ENCODE assay signal across 29 mouse cellular contexts in genomic region chr3:147030266-147030880, GRCm38 (mm10).
DNase-seq lines count a peak whose midpoint lies in the region; ATAC-seq lines count a peak whose summit lies in the region.
"Had no signal": no experiment of that assay in that cellular context is flagged by ENCODE, and none has a peak within 500 bp of the region (broad histone marks: within the 10 kb centered on the region; RNA-seq: fewer than 3 reads in every experiment).

No protein-coding gene starts in this region.

- H3K4me2 ChIP-seq in embryonic facial prominence, embryonic 11.5 days (ENCODE audit: low read depth, low read length) = no peak overlapping the region
- peak overlapping the region; percentile 30 for H3K4me2 ChIP-seq in kidney, embryonic 16.5 days (replicated peaks; ENCODE audit: low read depth, low read length)
- no peak overlapping the region for H3K4me2 ChIP-seq in intestine, embryonic 15.5 days (replicated peaks)
- H3K4me2 ChIP-seq: embryonic facial prominence, embryonic 15.5 days; forebrain, embryonic 12.5 days; heart, embryonic 15.5 days; hindbrain, embryonic 14.5 days; liver, embryonic 12.5 days; midbrain, embryonic 15.5 days had no signal

- WGBS in embryonic facial prominence, embryonic 11.5 days = 48% methylated on average over 11 of the region's 11 CpGs
- 50% methylated on average over 11 of the region's 11 CpGs for WGBS in embryonic facial prominence, embryonic 10.5 days
- 16% methylated on average over 11 of the region's 11 CpGs for WGBS in kidney, embryonic 16.5 days
- 46% methylated on average over 11 of the region's 11 CpGs for WGBS in intestine, embryonic 15.5 days

- DNase-seq in embryonic facial prominence, embryonic 11.5 days (ENCODE audit: low spot score) = peak; percentile 3
- DNase-seq in embryonic facial prominence, embryonic 10.5 days (ENCODE audit: low spot score) = no peak
- DNase-seq in kidney, postnatal 25 days = no peak
- DNase-seq in 3T3-L1 (ENCODE audit: low read depth, low spot score) (peak; percentile 8), R1 (ENCODE audit: low read depth, low spot score) (peak; percentile 3)
- DNase-seq: adrenal gland, postnatal 14 days; cerebellum, adult 11 months; cerebellum, adult 9-10 months; cerebellum, postnatal 36 days; forebrain, postnatal 0 days; gastrocnemius, postnatal 10 days; kidney, adult 11 months; layer of hippocampus, postnatal 36 days; left cerebral cortex, postnatal 4 days; liver, postnatal 0 days; lung, postnatal 36 days; right cerebral cortex, adult 18-20 months; spleen, adult 18-20 months; thymus, adult 2 months; thymus, postnatal 36 days had no signal

- H3K36me3 ChIP-seq in embryonic facial prominence, embryonic 11.5 days (replicated peaks; ENCODE audit: control insufficient read depth, insufficient read depth, low read depth, low read length) = no peaks in the 10 kb centered on the region
- no peaks in the 10 kb centered on the region for H3K36me3 ChIP-seq in embryonic facial prominence, embryonic 10.5 days (replicated peaks)
- no peaks in the 10 kb centered on the region for H3K36me3 ChIP-seq in kidney, embryonic 16.5 days (ENCODE audit: insufficient read depth, low read length)
- no peaks in the 10 kb centered on the region for H3K36me3 ChIP-seq in intestine, embryonic 15.5 days
- H3K36me3 ChIP-seq: embryonic facial prominence, embryonic 15.5 days; forebrain, embryonic 12.5 days; heart, embryonic 10.5 days; heart, embryonic 15.5 days; liver, embryonic 12.5 days; midbrain, embryonic 15.5 days had no signal

- no peaks in the 10 kb centered on the region for H3K27me3 ChIP-seq in embryonic facial prominence, embryonic 11.5 days (ENCODE audit: control insufficient read depth, insufficient read depth, low read length)
- no peaks in the 10 kb centered on the region for H3K27me3 ChIP-seq in embryonic facial prominence, embryonic 10.5 days (replicated peaks; ENCODE audit: low read depth, poor library complexity, severe bottlenecking)
- H3K27me3 ChIP-seq in kidney, embryonic 16.5 days (ENCODE audit: insufficient read depth, low read length) = no peaks in the 10 kb centered on the region
- no peaks in the 10 kb centered on the region for H3K27me3 ChIP-seq in intestine, embryonic 15.5 days (replicated peaks)
- H3K27me3 ChIP-seq: embryonic facial prominence, embryonic 15.5 days; forebrain, embryonic 12.5 days; heart, embryonic 15.5 days; liver, embryonic 12.5 days; midbrain, embryonic 15.5 days had no signal

- H3K9me3 ChIP-seq in embryonic facial prominence, embryonic 11.5 days (replicated peaks; ENCODE audit: control insufficient read depth, low read length) = no peaks in the 10 kb centered on the region
- H3K9me3 ChIP-seq in embryonic facial prominence, embryonic 10.5 days = no peaks in the 10 kb centered on the region
- no peaks in the 10 kb centered on the region for H3K9me3 ChIP-seq in kidney, embryonic 16.5 days (ENCODE audit: low read length)
- no peaks in the 10 kb centered on the region for H3K9me3 ChIP-seq in intestine, embryonic 15.5 days
- H3K9me3 ChIP-seq: embryonic facial prominence, embryonic 15.5 days; forebrain, embryonic 12.5 days; heart, embryonic 10.5 days; heart, embryonic 15.5 days; liver, embryonic 12.5 days; midbrain, embryonic 15.5 days had no signal

- no peak for ATAC-seq in embryonic facial prominence, embryonic 11.5 days (replicated peaks; ENCODE audit: insufficient number of reproducible peaks, low FRiP score, low TSS enrichment, low read depth)
- peak; percentile 82 for ATAC-seq in kidney, embryonic 16.5 days (ENCODE audit: low FRiP score, low TSS enrichment)
- ATAC-seq in intestine, embryonic 15.5 days = no peak
- ATAC-seq: forebrain, postnatal 0 days; liver, embryonic 12.5 days; liver, postnatal 0 days; midbrain, embryonic 15.5 days had no signal

- H3K4me3 ChIP-seq in embryonic facial prominence, embryonic 11.5 days (ENCODE audit: low read depth, low read length) = no peak overlapping the region
- no peak overlapping the region for H3K4me3 ChIP-seq in embryonic facial prominence, embryonic 10.5 days
- H3K4me3 ChIP-seq in kidney, embryonic 16.5 days (ENCODE audit: low read length) = no peak overlapping the region
- no peak overlapping the region for H3K4me3 ChIP-seq in intestine, embryonic 15.5 days (replicated peaks)
- H3K4me3 ChIP-seq: embryonic facial prominence, embryonic 15.5 days; forebrain, embryonic 12.5 days; heart, embryonic 10.5 days; heart, embryonic 15.5 days; liver, embryonic 12.5 days; midbrain, embryonic 15.5 days had no signal

- H3K4me1 ChIP-seq in embryonic facial prominence, embryonic 11.5 days (ENCODE audit: control insufficient read depth, insufficient read depth, low read length) = no peaks in the 10 kb centered on the region
- H3K4me1 ChIP-seq in embryonic facial prominence, embryonic 10.5 days = peaks cover 6% of the 10 kb centered on the region; the same call in 1 of the 2 replicates
- H3K4me1 ChIP-seq in kidney, embryonic 16.5 days (ENCODE audit: insufficient read depth, low read length) = peaks cover 14% of the 10 kb centered on the region
- no peaks in the 10 kb centered on the region for H3K4me1 ChIP-seq in intestine, embryonic 15.5 days (replicated peaks)
- H3K4me1 ChIP-seq: embryonic facial prominence, embryonic 15.5 days; forebrain, embryonic 12.5 days; heart, embryonic 10.5 days; liver, embryonic 12.5 days; midbrain, embryonic 15.5 days had no signal

- no peak overlapping the region for H3K9ac ChIP-seq in embryonic facial prominence, embryonic 11.5 days (replicated peaks; ENCODE audit: low read length)
- H3K9ac ChIP-seq in kidney, embryonic 16.5 days (replicated peaks; ENCODE audit: low read length) = no peak overlapping the region
- no peak overlapping the region for H3K9ac ChIP-seq in intestine, embryonic 15.5 days
- H3K9ac ChIP-seq: embryonic facial prominence, embryonic 15.5 days; forebrain, embryonic 12.5 days; forebrain, postnatal 0 days; heart, embryonic 15.5 days; hindbrain, embryonic 14.5 days; liver, embryonic 12.5 days; liver, postnatal 0 days; midbrain, embryonic 15.5 days had no signal

- no peak overlapping the region for H3K27ac ChIP-seq in embryonic facial prominence, embryonic 11.5 days (replicated peaks; ENCODE audit: low read depth, low read length)
- no peak overlapping the region for H3K27ac ChIP-seq in embryonic facial prominence, embryonic 10.5 days (replicated peaks)
- peak overlapping the region; percentile 31 for H3K27ac ChIP-seq in kidney, embryonic 16.5 days (ENCODE audit: low read length)
- H3K27ac ChIP-seq in intestine, embryonic 15.5 days = no peak overlapping the region
- H3K27ac ChIP-seq: embryonic facial prominence, embryonic 15.5 days; forebrain, embryonic 12.5 days; heart, embryonic 10.5 days; heart, embryonic 15.5 days; hindbrain, embryonic 14.5 days; liver, embryonic 12.5 days; midbrain, embryonic 15.5 days had no signal

Comparison
In these comparisons a context has a peak if more than half of its experiments do, and no peak if none do; other contexts are left out.
1. DNase-seq: peak in embryonic facial prominence, embryonic 11.5 days (single experiment), 3T3-L1 (single experiment) and R1 (single experiment); none in embryonic facial prominence, embryonic 10.5 days (single experiment) and kidney, postnatal 25 days (0 of 2).